Mouse (Mus musculus) frontal cortex, adult (tissue): ENCODE measurements around the gene Pnpla2.

Source experiments
- ATAC-seq: cut with Nextera tagmentation; 2 replicates; pipeline ENCODE4 v1.9.2; 2017; ENCODE audit warnings: mild to moderate bottlenecking, moderate library complexity, mixed read lengths; ENCODE audit not compliant: low TSS enrichment

Gene Pnpla2

GRCm38 (mm10) chr7:141482531-141483024 is 27.6 kb downstream of the Pnpla2 start:
- no peak for ATAC-seq

GRCm38 (mm10) chr7:141483114-141483653 is 28.2 kb downstream of the Pnpla2 start:
- no peak for ATAC-seq

GRCm38 (mm10) chr7:141484186-141485120 is 29.5 kb downstream of the Pnpla2 start:
- no peak for ATAC-seq

GRCm38 (mm10) chr7:141485186-141485585 is 30.2 kb downstream of the Pnpla2 start:
- ATAC-seq, result no peak

GRCm38 (mm10) chr7:141485606-141486005 is 30.6 kb downstream of the Pnpla2 start:
- no peak for ATAC-seq

GRCm38 (mm10) chr7:141486239-141486638 is 31.2 kb downstream of the Pnpla2 start:
- ATAC-seq, result no peak

- no peak for ATAC-seq
Measured at GRCm38 (mm10) chr7:141487141-141487540, 32.1 kb downstream of the Pnpla2 start.

- ATAC-seq, result no peak
Measured at GRCm38 (mm10) chr7:141491151-141491550, 36.2 kb downstream of the Pnpla2 start.

GRCm38 (mm10) chr7:141492738-141493137 is 37.7 kb downstream of the Pnpla2 start:
- no peak for ATAC-seq

- no peak for ATAC-seq
Measured at GRCm38 (mm10) chr7:141493729-141494128, 38.7 kb downstream of the Pnpla2 start.

GRCm38 (mm10) chr7:141495379-141495778 is 40.4 kb downstream of the Pnpla2 start:
- no peak for ATAC-seq

GRCm38 (mm10) chr7:141495940-141496339 is 40.9 kb downstream of the Pnpla2 start:
- no peak for ATAC-seq

GRCm38 (mm10) chr7:141497600-141497999 is 42.6 kb downstream of the Pnpla2 start:
- ATAC-seq, result no peak; the same call in 1 of the 2 replicates

- no peak for ATAC-seq
Measured at GRCm38 (mm10) chr7:141501820-141502555, 47.0 kb downstream of the Pnpla2 start.

- ATAC-seq, result no peak
Measured at GRCm38 (mm10) chr7:141502556-141502905, 47.5 kb downstream of the Pnpla2 start.

- no peak for ATAC-seq
Measured at GRCm38 (mm10) chr7:141506278-141506677, 51.3 kb downstream of the Pnpla2 start.

- ATAC-seq, result no peak
Measured at GRCm38 (mm10) chr7:141508160-141508559, 53.2 kb downstream of the Pnpla2 start.

GRCm38 (mm10) chr7:141510196-141510595 is 55.2 kb downstream of the Pnpla2 start:
- ATAC-seq, result no peak
